Mouse (Mus musculus) right cerebral cortex, postnatal 25 days (tissue): ENCODE results near the gene Naaladl2.
"Not testable (repeated sequence)": the region's sequence is repeated elsewhere in the genome, so short reads cannot be mapped to it uniquely, and the experiment has no call there.

Source experiments
- DNase-seq: peaks from one replicate; pipeline ENCODE4 v3.0.0; 2022

Naaladl2 gene

GRCm38 (mm10) chr3:25143555-25144311 is at the start of gene Naaladl2:
Gene Naaladl2, minus strand, starts transcription at chr3:25144261.
- peak; percentile 79 for DNase-seq

GRCm38 (mm10) chr3:25151721-25152120 is 7.7 kb upstream of the Naaladl2 start:
- DNase-seq = no peak

GRCm38 (mm10) chr3:25147271-25147670 is 3.2 kb upstream of the Naaladl2 start:
- no peak for DNase-seq

GRCm38 (mm10) chr3:25144961-25145697 is 1.1 kb upstream of the Naaladl2 start:
- DNase-seq = peak; percentile 59

GRCm38 (mm10) chr3:25143111-25143510 is 950 bp downstream of the Naaladl2 start:
- DNase-seq = no peak

GRCm38 (mm10) chr3:25131848-25132247 is 12.2 kb downstream of the Naaladl2 start:
- DNase-seq = no peak

GRCm38 (mm10) chr3:25127864-25128263 is 16.2 kb downstream of the Naaladl2 start:
- no peak for DNase-seq

GRCm38 (mm10) chr3:25124919-25125846 is 18.9 kb downstream of the Naaladl2 start:
- DNase-seq = no peak

- DNase-seq = no peak
Measured at GRCm38 (mm10) chr3:25113107-25113506, 31.0 kb downstream of the Naaladl2 start.

- no peak for DNase-seq
Measured at GRCm38 (mm10) chr3:25108997-25109396, 35.1 kb downstream of the Naaladl2 start.

GRCm38 (mm10) chr3:25092986-25093385 is 51.1 kb downstream of the Naaladl2 start:
- no peak for DNase-seq

- no peak for DNase-seq
Measured at GRCm38 (mm10) chr3:25075785-25076184, 68.3 kb downstream of the Naaladl2 start.

- DNase-seq = no peak
Measured at GRCm38 (mm10) chr3:25074266-25074665, 69.8 kb downstream of the Naaladl2 start.

- DNase-seq = no peak
Measured at GRCm38 (mm10) chr3:25073821-25074220, 70.2 kb downstream of the Naaladl2 start.

- DNase-seq = no peak
Measured at GRCm38 (mm10) chr3:25063217-25063616, 80.8 kb downstream of the Naaladl2 start.

GRCm38 (mm10) chr3:25052975-25053374 is 91.1 kb downstream of the Naaladl2 start:
- DNase-seq = no peak

- DNase-seq = no peak
Measured at GRCm38 (mm10) chr3:25019972-25020371, 124.1 kb downstream of the Naaladl2 start.

- DNase-seq = no peak
Measured at GRCm38 (mm10) chr3:25010751-25011150, 133.3 kb downstream of the Naaladl2 start.

- DNase-seq = not testable (repeated sequence)
Measured at GRCm38 (mm10) chr3:25006802-25007201, 137.3 kb downstream of the Naaladl2 start.

GRCm38 (mm10) chr3:24992577-24992976 is 151.5 kb downstream of the Naaladl2 start:
- no peak for DNase-seq

- DNase-seq = no peak
Measured at GRCm38 (mm10) chr3:24992078-24992477, 152.0 kb downstream of the Naaladl2 start.

GRCm38 (mm10) chr3:24982111-24982510 is 161.9 kb downstream of the Naaladl2 start:
- no peak for DNase-seq

GRCm38 (mm10) chr3:24942170-24942569 is 201.9 kb downstream of the Naaladl2 start:
- DNase-seq = no peak
